Mouse (Mus musculus) midbrain, embryonic 10.5 days (tissue): ENCODE data around the gene Pde12. TPM values are rescaled to one million over a fixed set of nuclear protein-coding genes. Genes with fewer than 3 reads are reported as not detected.

Experiments used
- DNase-seq: peaks from one replicate; pipeline ENCODE4 v3.0.0-alpha.2; 2017; ENCODE audit warnings: low spot score
- H3K27ac ChIP-seq: fragments of 300-500 bp; sonication (generic); replicated peaks from 2 replicates; pipeline ENCODE4 v1.5.1; 2016; ENCODE audit warnings: mild to moderate bottlenecking
- H3K27me3 ChIP-seq: fragments of 300-500 bp; sonication (generic); 2 replicates; pipeline ENCODE4 v1.6.1; 2016; ENCODE audit warnings: low read depth, mild to moderate bottlenecking; ENCODE audit not compliant: poor library complexity, severe bottlenecking
- H3K36me3 ChIP-seq: fragments of 300-500 bp; sonication (generic); 2 replicates; pipeline ENCODE4 v1.6.1; 2016; ENCODE audit warnings: mild to moderate bottlenecking, moderate library complexity
- H3K4me1 ChIP-seq: fragments of 300-500 bp; sonication (generic); 2 replicates; pipeline ENCODE4 v1.6.1; 2016
- H3K4me3 ChIP-seq: fragments of 300-500 bp; sonication (generic); 2 replicates; pipeline ENCODE4 v1.5.1; 2016; ENCODE audit warnings: mild to moderate bottlenecking, moderate library complexity
- H3K9me3 ChIP-seq: fragments of 300-500 bp; sonication (generic); replicated peaks from 2 replicates; pipeline ENCODE4 v1.6.1; 2016; ENCODE audit warnings: mild to moderate bottlenecking
- WGBS: fragments of 180-500 bp; shearing (Covaris S2); methylation state at CpG from one replicate; pipeline ENCODE4 v1.1.7; 2016; 5-methylcytosine and 5-hydroxymethylcytosine counted together
- microRNA-seq: library from miRNA; unstranded; fragments of <30 nt; microRNA quantifications from one replicate; pipeline ENCODE4, GENCODE M21; 2017
- polyA plus RNA-seq: library from polyadenylated mRNA; unstranded; fragments of >200 nt; fragmentation: Nextera tagmentation; extraction: Ambion mirVana; gene quantifications from 2 replicates; pipeline ENCODE4 v1.2.1, GENCODE M21; 2016

Gene Pde12
- polyA plus RNA-seq, 1 experiment from 2014 or later = 11.8 TPM

GRCm38 (mm10) chr14:26637851-26638707 is 31.6 kb downstream of the Pde12 start, which contains the start of gene Arf4:
Gene Arf4 (plus strand): TSS chr14:26638074.
- Histone ChIP-seq H3K4me1 (peaks cover 22% of the 10 kb centered on the region), H3K36me3 (peaks cover 4% of the 10 kb centered on the region; the same call in 1 of the 2 replicates), H3K9me3 (no peaks in the 10 kb centered on the region), H3K27ac (peak within 1 kb of the TSS; percentile 95), H3K27me3 (no peaks in the 10 kb centered on the region), H3K4me3 (peak within 1 kb of the TSS; percentile 94)
- peak; percentile 97 for DNase-seq
- under 1% methylated on average over 78 of the region's 83 CpGs for WGBS

DNA sequence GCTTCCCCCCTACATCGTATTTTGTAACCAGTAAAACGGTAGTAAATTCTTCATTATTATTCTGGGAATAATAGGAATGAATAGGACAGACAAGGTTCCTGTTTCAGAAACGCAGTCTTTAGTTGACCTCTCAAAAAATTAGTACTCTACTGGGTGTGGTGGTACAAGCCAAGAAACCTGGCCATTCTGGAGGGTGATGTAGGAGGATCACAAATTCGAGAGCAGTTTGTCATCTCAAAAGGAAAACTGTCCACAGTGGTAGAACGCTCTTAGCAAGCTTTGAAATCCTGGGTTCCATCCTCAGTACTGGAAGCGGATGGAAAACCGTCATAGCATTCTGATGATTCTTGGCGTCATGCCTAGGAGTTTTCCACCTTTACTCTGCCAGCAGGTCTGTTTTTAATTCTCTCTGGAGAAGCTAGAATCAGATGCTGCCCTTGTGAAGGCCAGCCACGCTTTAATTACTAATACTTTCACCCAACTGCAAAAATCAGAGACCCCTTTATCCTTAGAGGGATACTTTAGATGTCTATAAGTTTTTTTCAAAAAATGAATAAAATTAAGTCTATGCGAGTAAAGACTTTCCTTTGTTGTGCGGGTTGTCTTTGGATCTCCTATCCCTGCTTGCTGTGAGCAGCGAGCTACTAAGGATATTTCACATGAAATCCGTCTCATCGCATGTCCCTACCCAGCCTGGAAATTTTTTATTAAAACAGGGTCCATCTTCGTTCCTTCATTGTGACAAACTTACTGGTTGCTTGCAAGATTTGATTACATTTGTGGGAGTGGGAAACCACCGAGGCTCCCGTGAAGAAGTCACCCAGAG is 32.4 kb downstream of the Pde12 start:
- DNase-seq = no peak
- Histone ChIP-seq H3K4me1 (peaks cover 22% of the 10 kb centered on the region), H3K4me3 (peak overlapping the region; percentile 94), H3K36me3 (peaks cover 12% of the 10 kb centered on the region), H3K27ac (peak overlapping the region; percentile 95), H3K27me3 (no peaks in the 10 kb centered on the region), H3K9me3 (no peaks in the 10 kb centered on the region)
- 34% methylated on average over 17 of the region's 17 CpGs for WGBS

- Histone ChIP-seq H3K36me3 (peaks cover 99% of the 10 kb centered on the region), H3K27ac (no peak overlapping the region), H3K4me3 (no peak overlapping the region), H3K4me1 (no peaks in the 10 kb centered on the region), H3K27me3 (no peaks in the 10 kb centered on the region), H3K9me3 (no peaks in the 10 kb centered on the region)
- no peak for DNase-seq
- 93% methylated on average over 5 of the region's 5 CpGs for WGBS
Measured at GRCm38 (mm10) chr14:26626605-26627140, 43.0 kb downstream of the Pde12 start.

GRCm38 (mm10) chr14:26625301-26625700 is 44.4 kb downstream of the Pde12 start:
- H3K27ac ChIP-seq = no peak overlapping the region
- no peak for DNase-seq
- peaks cover 100% of the 10 kb centered on the region for H3K36me3 ChIP-seq
- 91% methylated on average over 4 of the region's 4 CpGs for WGBS
- no peaks in the 10 kb centered on the region for H3K4me1 ChIP-seq
- no peaks in the 10 kb centered on the region for H3K27me3 ChIP-seq
- no peak overlapping the region for H3K4me3 ChIP-seq
- no peaks in the 10 kb centered on the region for H3K9me3 ChIP-seq

DNA sequence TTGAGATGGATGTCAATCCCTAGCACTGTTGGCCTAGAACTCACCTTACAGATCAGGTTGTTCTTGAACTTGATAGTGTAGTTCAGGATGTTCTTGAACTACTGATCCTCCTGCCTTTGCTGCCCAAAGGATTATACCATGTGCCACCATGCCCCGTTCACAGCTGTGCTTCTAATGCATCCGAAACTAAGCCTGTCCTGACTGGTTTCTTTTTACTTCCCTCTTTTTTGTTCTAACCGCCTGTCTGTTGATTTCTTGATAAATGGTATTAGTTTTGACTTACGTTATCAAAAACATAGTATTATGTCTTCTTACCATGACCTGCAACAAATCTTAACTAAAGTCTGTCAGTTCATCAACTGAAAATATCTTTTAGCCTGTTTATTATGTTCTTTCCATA is 59.0 kb downstream of the Pde12 start:
- Histone ChIP-seq H3K27ac (no peak overlapping the region), H3K4me1 (no peaks in the 10 kb centered on the region), H3K27me3 (no peaks in the 10 kb centered on the region), H3K9me3 (no peaks in the 10 kb centered on the region), H3K4me3 (no peak overlapping the region), H3K36me3 (peaks cover 95% of the 10 kb centered on the region)
- 96% methylated on average over 4 of the region's 4 CpGs for WGBS
- DNase-seq = no peak

Small RNAs within 50 kb of the gene (microRNA-seq; reads per million reads assigned to microRNA genes)
- 2.4 reads per million for gene Mir7672

Other genes with a start within 250 kb of the Pde12 start
- gene Slmap, start 135.0 kb downstream of the Pde12 start, polyA plus RNA-seq = 13.8 and 14.3 TPM in 2 replicates
- gene Dennd6a, start 96.0 kb downstream of the Pde12 start, polyA plus RNA-seq = 28.9 and 30.3 TPM in 2 replicates
- gene Arf4, start 31.8 kb downstream of the Pde12 start, polyA plus RNA-seq = 517 and 522 TPM in 2 replicates
- gene Dnah12, start 23.4 kb upstream of the Pde12 start, polyA plus RNA-seq = 0.06 TPM in 1 of 2 replicates, not detected in the other
- not detected in 2 replicates for gene Asb14, start 224.7 kb upstream of the Pde12 start, polyA plus RNA-seq